Mouse (Mus musculus): Measurements from ENCODE around the gene Cdk13. TPM values are rescaled to one million over a fixed set of nuclear protein-coding genes. Genes with fewer than 3 reads are reported as not detected.

The Cdk13 gene
- total RNA-seq (2021), result 10 to 100 TPM; 52.9 to 58.0 TPM
- long read RNA-seq, experiment 1, full-length matches to known transcripts, result 5 of 13 reads
- long read RNA-seq, experiment 1, partial matches to known transcripts, result 0 of 13 reads
- long read RNA-seq, experiment 1, other reads (novel, unspliced or antisense), result 8 of 13 reads
- long read RNA-seq, experiment 2, full-length matches to known transcripts, result 1 of 19 reads
- long read RNA-seq, experiment 2, partial matches to known transcripts, result 2 of 19 reads
- long read RNA-seq, experiment 2, other reads (novel, unspliced or antisense), result 16 of 19 reads

DNA sequence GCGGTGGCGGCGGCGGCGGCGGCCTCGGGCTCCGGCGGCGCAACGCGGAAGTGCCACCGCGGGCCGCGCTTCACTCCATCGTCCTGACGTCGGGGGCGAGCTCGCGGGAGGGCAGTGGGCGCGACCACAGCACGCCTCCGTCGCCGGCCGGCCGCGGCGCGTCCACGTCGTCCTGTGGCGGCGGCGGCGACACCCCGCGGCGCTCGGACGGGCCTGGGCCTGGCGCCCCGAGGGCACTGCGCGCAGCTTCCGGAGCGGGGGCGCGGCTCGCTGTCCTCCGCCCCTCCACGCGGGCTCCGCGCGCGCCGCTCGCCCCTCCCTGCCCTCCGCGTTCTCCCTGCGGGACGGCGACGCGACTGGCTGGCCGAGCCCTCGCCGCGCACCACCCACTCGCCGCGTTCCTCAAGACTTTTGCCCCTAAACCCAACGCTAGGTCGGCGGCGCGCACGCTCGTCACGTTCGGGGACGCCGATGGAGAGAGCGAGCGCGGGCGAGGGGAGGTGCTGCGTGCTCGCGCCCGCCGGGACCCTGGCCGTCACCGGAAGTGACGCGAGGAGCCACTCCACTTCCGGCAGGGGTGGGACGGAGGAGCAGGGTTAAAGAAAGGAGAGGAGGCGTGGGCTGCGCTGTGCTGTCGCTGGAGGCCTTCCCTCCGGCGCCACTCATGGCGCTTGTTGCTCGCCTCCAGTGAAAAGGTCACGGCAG lies at the start of gene Cdk13:
Gene Cdk13, minus strand, starts transcription at position 189 of the 705 bp plus-strand sequence.
- peak; percentile 98 to 99 for DNase-seq (ENCODE audit: low spot score in 2 of 2)

DNA sequence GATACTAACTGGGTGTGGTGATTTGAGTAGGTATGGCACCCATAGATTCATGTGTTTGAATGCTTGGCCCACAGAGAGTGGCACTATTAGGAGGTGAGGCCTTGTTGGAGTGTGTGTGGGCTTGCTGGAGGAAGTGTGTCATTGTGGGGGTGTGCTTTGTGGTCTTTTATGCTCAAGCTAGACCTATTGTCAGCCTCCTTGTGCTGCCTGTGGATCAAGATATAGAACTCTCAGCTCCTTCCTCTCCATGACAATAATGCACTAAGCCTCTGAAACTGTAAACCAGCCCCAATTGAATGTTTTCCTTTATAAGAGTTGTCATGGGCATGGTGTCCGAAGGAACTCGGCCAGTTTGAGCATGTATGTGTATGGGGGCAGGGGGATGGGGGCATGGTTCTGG lies 38.4 kb upstream of the Cdk13 start:
- DNase-seq (ENCODE audit: low spot score in 2 of 2), result no peak

DNA sequence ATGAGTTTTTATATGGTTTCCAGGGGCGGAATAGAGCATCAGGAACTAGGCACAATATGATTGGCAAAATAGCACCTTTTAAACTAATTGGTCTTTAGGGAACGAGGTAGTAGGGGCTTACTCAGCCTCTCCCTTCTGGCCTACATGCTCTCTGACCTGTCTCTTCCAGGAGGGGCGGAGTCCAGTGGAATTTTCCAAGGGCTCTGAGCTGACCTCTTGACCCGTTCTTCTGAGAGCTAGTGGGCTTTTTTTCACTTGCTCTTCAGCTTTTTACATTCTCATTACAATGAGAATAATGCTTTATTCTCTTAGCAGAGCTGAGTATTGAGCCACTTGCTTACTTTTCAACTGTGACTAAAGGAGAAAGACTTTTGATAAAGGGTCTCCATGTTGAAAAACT lies 37.9 kb upstream of the Cdk13 start:
- no peak for DNase-seq (ENCODE audit: low spot score in 2 of 2)

DNA sequence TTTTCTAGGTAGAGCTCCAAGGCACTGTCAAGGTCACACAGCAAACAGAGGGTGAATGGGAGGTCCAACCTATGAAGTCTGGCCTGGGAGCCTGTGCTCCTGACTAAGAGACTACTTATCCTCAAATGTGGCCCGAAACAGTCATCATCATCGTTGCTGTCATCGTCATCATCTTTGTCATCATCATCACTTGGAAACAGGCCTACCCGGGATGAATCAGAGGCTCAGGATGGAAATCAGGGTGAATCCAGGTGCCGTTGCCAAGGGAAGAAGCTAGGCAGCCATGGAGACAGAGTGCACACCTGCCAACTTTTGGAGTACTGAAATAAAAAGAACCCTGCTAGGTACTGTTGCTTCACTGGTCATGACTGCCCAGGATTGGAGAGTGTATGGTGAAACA lies 34.2 kb upstream of the Cdk13 start:
- DNase-seq (ENCODE audit: low spot score in 2 of 2), result peak in 1 of 2 experiments; percentile 32

DNA sequence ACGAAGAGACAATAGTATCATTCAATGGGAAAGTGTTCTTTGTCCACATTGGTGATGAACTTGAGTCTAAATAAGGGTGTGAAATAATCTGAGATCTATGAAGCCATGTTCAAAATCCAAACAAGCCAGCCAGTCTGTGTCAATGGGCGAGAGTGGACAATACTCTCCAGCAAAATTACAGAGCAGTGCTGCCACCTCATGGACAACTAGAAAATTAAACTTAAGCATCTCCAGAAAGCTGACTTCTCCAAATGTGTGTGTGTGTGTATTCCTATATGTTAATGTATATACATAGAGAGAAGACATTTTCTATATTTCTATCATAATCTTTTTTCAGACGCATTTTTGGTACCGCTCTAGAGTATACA lies 33.6 kb upstream of the Cdk13 start:
- DNase-seq (ENCODE audit: low spot score in 2 of 2), result peak in 1 of 2 experiments; percentile 70

DNA sequence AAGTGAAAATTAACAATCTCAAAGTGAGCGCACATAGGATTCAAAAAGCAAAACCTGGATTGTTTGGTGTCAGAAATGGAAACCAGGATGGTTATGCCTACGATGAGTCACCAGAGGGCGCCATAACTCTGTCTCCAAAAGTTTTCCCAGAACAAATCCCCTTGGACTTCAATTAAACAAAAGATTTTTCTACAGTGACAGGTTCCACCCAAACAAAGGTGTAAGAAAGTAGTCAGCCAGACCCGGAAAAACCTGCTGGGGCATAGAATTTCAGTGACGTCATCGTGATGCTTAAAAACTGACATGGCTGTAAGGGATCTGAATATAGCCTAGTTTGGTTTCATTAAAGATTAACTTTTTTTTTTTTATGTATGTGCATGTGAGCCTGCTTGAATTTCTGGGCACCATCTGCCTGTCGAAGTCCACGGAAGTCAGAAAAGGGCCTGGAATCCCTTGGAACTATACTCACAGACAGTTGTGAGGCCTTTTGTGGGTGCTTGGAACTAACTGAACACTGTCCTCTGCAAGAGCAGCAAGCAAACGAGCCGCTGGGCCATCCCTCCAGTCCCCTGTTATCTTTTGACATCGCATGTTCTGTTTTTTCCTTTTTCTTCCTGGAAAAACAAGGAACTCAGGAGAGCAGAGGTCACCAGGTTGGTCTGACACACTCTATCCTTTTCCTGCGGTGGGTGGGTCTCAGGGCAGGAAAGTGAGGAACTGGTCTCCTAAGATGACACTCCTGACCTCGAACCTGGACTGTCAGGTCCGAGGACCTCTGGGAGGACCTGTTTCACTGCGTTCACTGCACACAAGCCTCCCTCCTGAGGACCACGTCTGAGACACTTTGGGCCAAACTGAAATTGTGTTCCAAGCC lies 33.0 kb upstream of the Cdk13 start:
- DNase-seq (ENCODE audit: low spot score in 2 of 2), result peak; percentile 47 to 55

DNA sequence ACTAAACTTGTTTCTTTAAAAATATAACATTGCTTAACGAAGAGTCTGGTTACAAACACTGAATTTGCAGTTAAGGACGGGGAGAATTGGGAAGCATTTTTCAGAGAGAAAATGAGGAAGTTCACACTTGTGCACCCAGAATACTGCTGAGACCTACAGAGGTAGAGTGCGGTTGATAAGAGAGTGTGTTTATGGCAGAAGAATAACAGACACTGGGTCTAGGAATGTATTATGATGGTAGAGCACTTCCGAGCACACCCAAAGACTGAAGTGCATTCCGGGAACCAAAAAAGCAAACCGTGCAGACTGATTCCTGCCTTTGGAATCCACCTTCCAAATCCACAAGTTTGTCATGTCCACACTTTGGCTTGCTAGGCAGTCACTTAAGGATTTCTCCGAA lies 31.9 kb upstream of the Cdk13 start:
- no peak for DNase-seq (ENCODE audit: low spot score in 2 of 2)

DNA sequence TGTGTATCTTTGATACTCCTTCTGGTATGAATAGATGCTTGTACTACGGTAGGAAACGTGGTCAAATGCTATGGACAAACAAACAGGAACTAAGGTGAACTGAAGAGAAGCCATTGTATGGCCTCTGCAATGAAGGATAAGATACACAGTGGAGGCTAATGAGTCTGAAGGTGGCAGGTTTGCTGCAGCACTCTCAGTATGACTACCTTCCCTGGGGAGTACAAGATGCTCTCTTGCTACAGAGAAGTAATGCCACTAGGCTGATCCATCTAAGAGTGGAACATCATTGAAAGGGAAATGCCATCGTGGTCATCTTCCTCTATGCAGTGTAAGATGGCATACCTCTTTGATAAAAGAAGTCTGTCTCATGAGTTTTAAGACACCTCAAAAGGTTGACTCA lies 28.0 kb upstream of the Cdk13 start:
- DNase-seq (ENCODE audit: low spot score in 2 of 2), result no peak

DNA sequence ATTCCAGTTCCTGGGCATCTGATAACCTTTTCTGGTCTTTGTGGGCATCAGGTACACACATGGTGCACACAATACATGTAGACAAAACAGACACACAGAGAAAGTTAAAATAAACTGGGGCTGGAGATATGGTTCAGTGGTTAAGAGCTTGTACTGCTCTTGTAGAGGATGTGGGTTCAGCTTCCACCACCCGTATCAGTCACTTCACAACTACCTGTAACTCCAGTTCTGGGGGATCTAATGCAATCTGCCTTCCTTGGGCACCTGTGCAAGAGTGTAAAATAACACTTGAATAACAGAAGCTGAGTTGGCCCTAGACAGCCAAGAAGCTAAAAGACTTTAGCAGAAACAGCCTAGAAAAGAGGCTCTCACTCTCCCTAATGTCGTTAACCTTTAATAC lies 12.3 kb upstream of the Cdk13 start:
- no peak for DNase-seq (ENCODE audit: low spot score in 2 of 2)

DNA sequence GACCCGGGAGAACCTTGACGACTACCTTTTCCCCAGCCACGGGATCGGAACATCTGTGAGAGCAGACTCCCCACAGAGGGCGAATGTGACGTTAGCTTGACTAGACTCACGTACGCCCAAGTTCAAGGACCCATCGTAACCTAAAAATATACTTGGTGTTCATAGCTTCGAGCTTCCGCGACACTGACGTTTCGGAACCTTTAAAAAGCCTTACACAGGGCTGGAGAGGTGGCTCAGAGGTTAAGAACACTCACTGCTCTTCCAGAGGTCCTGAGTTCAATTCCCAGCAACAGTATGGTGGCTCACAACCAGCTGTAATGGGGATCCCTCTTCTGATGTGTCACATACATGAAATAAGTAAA lies 698 bp upstream of the Cdk13 start:
- no peak for DNase-seq (ENCODE audit: low spot score in 2 of 2)

DNA sequence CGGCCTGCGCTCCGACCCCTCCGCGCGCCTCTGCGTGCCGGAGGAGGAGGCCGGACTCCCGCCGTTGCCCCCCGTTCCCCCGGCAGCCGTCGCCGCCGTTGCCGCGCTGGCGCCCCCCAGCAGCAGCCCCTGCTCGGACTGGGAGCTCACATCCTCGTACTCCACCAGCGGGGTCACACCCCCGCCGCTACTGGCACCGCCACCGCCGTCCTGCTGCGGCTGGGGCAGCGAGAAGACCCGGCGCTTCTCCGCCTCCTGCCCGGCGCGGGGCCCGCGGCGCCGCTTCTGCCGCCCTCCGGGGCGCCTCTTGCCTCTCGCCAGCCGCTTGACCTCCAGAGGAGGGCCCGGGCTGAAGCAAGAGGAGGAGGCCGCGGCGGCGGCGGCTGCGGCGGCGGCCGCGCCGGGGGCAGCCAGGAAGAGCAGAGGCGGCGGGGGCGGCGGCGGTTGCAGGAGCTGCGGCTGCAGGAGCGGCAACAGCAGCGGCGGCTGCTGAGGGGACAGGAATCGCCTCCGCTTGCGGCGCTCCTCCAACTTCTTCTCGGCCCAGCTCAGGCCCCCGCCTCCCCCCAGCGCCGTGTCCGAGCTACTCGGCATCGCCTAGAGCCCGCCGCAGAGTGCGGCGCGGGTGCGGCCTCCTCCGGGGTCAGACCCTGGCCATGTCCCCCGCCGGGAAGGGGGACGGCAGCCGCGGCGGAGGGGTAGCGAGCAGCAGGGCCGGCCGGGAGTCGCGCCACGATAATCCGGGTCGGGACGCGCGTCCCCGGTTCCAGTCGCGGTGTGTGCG lies 647 bp downstream of the Cdk13 start:
- peak; percentile 40 to 58 for DNase-seq (ENCODE audit: low spot score in 2 of 2)

DNA sequence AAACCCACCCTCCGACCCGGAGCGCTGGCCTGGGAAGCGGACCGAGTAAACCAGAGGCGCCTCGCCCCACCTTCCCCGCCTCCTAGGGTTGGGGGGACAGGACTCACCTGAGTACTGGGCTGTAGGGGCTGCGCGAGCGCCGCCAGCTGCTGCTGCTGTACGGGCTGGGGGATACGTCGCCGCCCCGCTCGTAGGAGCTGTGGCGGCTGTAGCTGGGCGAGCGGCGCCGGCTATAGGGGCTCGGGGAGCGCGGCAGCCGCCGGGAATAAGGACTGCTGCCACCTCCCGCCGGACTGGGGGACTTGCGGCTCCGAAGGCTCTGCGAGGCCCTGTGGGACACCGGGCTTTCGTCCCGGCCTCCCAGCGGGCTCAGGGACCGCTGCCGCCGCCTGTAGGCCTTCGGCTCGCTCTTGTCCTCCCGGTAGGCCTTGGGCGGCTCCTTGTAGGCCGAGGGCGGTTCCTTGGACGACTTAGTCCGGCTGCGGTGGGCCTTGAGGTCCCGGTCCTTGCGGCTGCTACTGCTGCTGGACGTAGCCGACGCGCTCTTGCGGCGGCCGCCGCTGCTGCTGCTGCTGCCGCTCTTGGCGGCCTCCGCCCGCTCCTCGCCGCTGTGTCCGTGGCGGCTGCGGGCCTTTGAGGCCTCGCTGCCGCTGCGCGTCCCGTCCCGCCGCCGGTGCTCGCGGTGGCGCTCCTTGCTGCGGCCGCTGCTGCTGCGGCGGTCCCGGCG lies 1.4 kb downstream of the Cdk13 start:
- DNase-seq (ENCODE audit: low spot score in 2 of 2), result peak; percentile 65 to 73

DNA sequence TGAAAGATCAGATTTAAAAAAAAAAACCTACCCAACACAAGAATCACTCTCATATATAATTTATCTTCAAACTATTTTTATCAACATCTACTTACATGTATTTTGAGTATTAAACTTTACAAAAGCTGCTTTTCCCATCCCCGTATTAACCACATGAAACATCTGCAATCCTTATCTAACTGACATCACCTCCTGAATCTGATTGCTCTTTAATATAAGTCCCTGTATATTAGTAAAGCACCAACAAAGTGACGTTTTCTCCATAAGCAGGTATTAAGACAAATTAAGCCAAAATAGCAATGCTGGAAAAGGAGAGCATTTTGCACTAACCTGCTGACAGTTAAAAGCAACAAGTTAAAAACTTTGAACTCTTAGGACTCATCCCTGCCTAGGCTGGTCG lies 2.0 kb downstream of the Cdk13 start:
- DNase-seq (ENCODE audit: low spot score in 2 of 2), result no peak

DNA sequence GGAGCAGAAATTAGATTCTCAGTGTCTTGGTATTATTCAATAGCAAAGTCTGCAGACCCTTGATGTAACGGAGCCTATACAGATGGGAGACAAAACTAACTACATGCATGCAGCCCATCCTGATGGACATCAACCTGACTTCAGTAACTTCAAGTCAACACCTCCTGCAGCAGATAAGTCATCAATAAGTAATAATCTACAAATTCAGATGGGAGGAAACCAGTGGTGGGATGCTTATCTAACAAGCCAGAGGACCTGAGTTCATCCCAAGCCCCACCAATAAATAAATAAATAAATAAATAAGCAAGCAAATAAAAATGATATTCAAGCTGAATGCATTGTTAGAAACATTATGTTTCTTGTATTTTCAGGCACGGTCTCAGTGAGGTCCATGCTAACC lies 5.2 kb downstream of the Cdk13 start:
- DNase-seq (ENCODE audit: low spot score in 2 of 2), result no peak

DNA sequence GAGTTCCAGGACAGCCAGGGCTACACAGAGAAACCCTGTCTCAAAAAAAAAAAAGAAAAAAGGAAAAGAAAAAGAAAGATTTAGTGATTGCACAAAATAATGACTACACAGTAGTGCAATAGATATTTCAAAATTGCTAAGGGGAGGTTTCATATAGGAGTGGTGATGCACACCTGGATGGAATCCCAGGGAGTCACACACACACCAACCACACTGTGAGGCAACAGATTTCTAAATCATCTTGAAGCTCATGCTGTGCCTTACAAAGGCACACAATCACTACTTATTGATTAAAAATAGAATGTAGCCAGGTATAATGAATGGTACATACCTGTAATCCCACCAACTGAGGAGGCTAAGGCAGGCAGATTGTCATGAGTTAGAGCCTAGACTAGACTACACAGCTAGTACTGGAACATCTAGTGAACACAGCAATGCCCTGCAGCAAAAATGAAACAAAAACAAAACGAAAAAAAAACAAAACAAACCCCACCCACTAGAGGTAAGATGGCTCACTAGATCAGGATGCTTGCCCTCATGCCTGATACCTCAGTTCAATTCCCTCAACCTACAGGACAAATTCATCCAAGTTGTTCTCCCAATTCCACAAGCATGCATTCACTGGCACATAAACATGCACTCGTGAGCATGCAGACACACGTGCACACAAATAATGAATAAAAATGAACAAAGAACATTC lies 9.0 kb downstream of the Cdk13 start:
- DNase-seq (ENCODE audit: low spot score in 2 of 2), result no peak

DNA sequence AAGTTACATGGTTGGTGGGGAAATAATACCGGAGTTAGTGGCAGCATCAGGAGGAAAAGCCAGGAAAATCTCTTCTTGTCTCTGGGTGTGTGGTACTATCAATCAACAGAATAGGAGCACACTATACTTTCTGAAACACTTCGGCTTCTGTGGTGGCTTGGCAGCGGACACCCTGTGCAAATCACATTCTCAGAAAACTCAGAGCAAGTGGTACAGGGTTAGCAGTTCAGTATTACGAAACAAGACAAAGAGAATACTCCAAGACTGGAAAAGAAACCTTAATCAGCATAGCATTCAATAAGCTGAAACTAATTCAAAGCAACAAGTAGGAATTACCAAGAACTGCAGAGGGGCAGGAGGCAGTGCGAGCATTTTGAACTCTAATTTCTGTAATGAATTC lies 21.3 kb downstream of the Cdk13 start:
- no peak for DNase-seq (ENCODE audit: low spot score in 2 of 2)

DNA sequence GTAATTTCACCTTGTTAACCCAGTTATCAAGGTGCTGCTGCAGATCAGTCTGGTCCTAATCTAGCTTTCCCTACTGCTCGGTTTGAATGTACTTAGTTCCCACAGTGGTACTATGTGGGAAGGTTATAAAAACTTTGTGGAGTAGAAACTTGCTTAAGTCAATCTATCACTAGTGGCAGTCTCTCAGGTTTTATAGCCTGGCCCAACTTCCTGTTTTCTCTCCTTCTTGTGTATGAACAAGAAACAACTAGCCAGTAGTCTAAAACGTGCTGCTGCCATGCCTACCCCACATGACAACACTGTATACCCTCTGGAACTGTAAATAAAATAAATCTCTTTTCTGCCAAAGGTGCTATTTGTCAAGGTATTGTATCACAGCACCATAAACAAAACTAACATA lies 25.0 kb downstream of the Cdk13 start:
- no peak for DNase-seq (ENCODE audit: low spot score in 2 of 2)

DNA sequence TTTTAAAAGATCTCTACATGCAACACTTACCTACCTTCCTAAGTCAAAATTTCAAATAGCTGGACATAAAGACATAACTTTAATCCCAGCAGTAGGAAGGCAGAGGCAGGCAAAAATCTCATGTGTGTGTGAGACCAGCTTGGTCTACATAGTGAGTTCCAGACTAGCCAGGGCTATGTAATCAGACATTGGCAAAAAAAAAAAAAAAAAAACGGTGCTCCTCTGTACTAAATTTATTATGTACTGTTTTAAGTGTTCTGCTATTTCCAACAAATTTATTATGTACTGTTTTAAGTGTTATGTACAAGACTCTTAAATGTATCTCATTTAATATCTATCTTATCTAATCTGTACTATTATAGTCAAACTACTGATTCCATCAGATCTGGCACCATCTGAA lies 28.6 kb downstream of the Cdk13 start:
- DNase-seq (ENCODE audit: low spot score in 2 of 2), result no peak

DNA sequence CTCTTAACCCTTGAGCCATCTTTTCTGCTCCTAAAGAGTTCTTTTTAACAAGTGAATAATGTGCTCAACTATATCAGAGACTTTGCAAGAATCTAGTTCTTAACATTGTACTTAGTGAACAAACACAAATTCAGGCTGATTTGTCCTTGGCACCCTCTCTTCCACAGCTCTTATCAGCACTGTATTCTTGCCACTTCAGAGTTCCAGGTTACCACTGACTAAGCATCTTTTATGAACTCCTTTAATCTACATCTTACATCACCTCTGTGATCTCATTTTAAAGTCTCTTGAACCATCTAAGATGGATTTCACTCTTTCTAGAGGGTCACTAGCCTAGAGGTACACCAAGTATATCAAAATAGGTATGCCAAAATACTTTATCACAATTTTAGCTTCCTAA lies 29.5 kb downstream of the Cdk13 start:
- DNase-seq (ENCODE audit: low spot score in 2 of 2), result no peak

DNA sequence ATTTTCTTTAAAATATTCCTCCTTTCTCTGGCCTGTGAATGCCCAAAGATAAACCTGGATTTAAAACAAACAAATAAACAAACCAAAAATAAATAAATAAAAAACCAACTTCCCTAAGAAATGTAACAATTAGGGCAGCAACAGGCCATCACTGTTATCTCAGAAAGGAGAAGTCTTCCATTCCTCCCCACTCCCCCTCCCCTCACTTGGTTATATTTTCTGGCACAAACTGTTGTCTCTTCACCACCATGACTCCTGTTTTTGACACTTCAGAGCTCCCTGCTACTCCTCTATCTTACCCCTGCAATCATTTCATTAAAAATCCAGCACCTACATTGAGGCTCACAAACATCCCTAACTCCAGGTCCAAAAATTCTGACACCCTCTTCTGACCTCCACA lies 31.8 kb downstream of the Cdk13 start:
- DNase-seq (ENCODE audit: low spot score in 2 of 2), result no peak
